Mouse (Mus musculus) granulocyte monocyte progenitor cell, adult 5-6 weeks (primary cell): Measurements from ENCODE around the gene Nr6a1. TPM values are rescaled to one million over a fixed set of nuclear protein-coding genes. Genes with fewer than 3 reads are reported as not detected.
A peak's percentile ranks its signal among the peaks of the same experiment; 100 is the strongest.

ENCODE experiments used
- ATAC-seq: replicated peaks from 2 replicates; pipeline ENCODE4 v1.8.0; 2016; ENCODE audit warnings: mild to moderate bottlenecking, moderate TSS enrichment, inconsistent platforms; ENCODE audit not compliant: poor library complexity, severe bottlenecking
- total RNA-seq, 2 experiments: library from RNA; stranded (forward) in 1 of 2; stranded (reverse) in 1 of 2; fragments of 200-712, 200-1000 nt in 1 of 2; fragments of >200 nt in 1 of 2; fragmentation: Nextera tagmentation in 1 of 2; gene quantifications; 2 replicates each; pipeline ENCODE4 v1.2.3; 2014 to 2017

The Nr6a1 gene
- total RNA-seq, 2 experiments from 2014 or later = 0.11 to 1.3 TPM

DNA sequence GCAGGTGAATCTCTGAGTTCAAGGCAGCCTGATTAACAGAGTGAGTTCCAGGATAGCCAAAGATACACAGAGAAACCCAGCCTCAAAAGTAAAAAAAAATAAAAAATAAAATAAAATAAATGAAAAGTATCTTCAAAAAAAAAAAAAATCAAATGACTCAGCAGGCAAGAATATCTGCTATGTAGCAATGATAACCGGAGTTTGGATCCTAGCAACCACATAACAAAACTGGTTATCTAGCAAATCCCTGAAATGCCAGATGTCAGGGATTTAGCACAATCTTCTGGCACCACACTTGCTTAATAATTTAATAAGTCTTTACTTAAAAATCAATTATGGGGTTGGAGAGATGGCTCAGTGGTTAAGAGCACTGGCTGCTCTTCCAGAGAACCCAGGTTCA lies 23.2 kb downstream of the Nr6a1 start:
- no peak for ATAC-seq

DNA sequence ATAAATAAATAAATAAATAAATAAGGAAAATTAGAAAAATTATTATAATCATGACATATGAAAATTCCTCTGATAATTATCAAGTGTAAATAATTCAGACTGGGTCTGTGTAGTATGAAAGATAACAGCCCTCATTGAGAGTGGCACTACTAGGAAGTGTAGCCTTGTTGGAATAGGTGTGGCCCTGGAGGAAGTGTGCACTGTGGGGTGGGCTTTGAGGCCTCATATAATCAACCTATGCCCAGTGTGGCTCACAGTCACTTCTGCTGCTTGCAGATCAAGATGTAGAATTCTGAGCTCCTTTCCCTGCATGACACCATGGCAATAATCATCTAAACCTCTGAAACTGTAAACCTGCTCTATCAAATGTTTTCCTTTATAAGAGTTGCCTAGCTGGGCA lies 24.6 kb downstream of the Nr6a1 start:
- no peak for ATAC-seq

DNA sequence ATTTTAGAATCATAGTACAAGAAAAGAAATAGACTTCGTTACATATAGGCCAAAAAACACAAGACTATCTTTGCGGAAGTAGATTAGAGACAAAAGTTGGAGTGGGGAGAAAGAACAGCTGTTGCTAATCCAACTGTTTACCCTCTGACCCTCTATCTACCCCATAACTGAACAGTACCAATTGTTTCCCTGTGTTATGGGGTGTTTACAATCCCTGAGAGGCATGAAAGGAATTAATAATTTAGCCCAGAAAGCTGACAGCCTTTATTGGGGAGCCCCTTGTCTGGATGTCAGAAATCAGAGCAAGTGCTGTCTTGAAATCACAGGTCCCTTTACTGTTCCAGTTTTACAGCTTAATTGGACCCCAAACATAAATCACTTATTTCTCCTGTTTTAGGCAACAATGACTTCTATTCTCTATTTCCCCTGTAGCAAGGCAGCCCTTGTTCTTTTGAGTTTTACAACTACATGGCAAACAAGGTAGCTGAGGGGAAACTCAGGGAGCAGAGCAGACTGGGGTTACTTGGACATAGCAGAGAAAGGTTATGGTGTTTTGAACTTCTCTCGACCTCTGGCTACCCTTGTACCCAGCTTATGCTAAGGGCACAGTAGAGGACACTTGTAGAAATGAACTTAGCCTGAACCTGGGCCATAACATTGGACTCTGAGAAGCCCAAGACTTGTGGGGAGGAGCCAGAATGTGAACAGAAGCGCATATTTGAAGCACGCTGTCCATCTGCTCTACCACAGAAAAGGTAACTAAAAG lies 46.4 kb downstream of the Nr6a1 start:
- no peak for ATAC-seq

DNA sequence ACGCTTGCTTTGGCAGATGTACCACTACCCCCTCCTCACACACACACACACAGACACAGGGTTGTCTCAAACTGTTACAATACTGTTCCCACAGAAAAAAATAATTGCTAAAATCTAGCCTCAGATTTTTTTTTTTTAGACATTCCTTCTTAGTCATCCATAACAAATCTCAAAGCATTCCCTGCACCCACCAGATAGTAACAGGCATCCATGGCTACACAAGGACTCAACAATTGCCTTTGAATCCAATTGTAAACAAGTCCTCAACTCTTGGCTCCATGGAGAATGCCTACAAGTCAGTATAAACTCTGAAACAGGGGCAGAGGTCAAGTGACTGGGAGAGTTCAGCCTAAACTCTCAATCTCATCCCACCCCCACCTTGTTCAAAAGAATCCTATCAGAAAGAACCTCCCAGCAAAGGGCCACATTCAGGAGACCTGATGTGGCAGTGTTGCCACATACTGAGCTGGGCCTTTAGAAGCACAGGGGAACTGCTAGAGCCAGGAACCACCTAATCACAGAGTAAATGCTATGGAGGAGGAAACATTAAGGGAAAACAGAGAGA lies 52.9 kb downstream of the Nr6a1 start:
- ATAC-seq = no peak

DNA sequence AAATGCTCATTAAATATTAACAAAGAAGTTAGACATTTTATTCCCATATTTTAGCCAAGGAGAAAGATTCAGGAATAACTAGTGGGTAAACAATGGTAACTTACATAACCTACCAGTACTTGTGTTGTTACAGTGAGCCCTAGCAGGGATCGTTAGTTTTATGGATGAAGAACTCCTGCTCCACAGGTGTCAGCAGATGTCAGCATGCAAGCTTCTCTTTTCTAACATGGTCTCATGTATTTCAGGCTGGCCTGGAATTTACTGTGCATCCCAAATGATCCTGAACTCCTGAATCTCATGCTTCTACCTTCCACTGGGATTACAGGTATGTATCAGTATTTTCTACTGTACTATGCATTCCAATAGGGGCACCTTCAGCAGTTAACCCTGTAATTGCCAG lies 54.8 kb downstream of the Nr6a1 start:
- no peak for ATAC-seq

DNA sequence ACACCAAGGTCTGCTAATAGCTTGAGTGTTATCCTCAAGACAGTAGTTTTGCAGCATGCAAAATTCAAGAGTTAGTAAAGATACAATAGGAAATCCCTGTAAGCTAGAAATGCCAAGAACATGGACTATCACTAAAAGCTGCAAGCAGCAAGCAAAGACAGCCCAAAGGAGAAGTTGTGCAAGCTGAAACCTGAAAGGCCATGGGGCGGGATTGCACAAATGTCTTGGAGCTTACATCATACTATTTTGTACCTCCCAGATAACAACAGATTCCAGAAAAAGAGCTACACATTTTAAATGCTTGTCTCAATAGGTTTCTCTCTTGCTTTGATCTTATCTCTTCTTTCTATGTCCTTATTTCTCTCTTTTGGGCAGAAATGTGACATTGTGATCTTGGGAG lies 60.8 kb downstream of the Nr6a1 start:
- peak; percentile 94 for ATAC-seq

DNA sequence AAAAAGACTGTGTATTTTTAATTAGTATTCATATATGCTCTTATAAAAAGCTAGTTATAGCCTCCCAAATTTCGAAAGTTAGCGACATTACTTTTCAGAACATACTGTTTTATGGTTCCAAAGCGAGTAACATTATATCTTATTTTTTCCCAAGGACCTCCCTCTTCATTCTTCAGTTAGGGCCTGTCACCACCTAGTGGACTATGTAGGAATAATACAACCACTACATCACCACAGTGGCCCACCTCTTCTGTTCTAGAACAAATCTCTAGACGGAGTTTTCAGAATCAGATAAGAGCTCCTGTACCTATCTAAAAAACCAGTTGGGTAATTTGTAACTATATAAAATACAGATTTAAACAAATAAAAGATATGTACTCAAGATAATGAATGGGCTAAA lies 63.5 kb downstream of the Nr6a1 start:
- peak; percentile 86 for ATAC-seq

DNA sequence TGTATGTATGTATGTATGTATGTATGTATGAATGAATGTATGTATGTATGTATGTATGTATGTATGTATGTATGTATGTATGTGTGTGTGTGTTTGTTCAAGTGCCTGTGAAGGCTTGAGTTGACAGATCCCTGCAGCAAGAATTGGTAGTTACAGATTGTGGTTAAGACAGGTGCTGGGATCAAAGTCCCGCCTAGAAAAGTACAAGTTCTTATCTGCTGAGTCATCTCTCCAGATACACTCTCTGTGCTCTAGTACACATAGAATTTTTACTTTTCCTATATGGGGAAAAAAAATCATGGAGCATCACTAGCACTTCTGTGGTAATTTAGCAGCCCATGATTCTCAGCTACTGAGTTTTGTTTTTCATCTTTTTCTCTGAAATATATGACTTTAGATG lies 75.7 kb downstream of the Nr6a1 start:
- ATAC-seq = no peak

DNA sequence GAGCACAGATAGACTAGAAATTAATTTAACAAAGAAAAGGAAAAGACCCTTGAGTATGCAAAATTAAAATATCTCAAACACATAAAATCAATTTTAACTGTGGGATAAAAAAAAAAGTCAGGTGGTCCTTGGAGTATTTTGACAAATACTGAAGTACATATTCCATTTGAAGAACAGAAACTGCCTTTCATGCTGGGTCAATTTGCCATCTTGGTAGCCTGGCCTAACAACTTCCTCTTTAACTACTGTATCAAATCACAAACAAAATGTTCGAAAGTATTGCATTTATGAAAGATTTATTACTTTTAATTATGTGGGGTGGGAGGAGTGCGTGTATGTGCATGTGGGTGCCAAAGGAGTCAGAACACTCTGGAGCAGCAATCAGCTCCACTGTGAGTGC lies 81.2 kb downstream of the Nr6a1 start:
- peak; percentile 82 for ATAC-seq

DNA sequence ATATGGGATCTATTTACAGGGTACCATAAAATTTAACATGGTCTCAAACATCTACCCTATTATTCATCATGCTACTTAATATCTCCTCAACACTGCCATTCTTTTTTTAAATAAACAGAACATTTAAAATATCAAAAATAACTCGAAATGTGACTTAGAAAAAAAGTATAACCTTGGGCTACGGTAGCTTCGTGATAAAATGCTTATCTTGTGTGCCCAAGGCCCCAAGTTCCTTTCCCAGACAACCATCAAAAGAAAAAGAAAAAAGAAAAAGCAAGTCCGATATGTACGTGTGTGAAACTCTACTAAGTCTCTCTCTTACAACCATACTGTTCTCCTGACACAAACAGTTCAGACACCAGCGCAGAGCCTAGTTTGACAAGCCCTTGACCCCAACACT lies 92.0 kb downstream of the Nr6a1 start:
- ATAC-seq = no peak

DNA sequence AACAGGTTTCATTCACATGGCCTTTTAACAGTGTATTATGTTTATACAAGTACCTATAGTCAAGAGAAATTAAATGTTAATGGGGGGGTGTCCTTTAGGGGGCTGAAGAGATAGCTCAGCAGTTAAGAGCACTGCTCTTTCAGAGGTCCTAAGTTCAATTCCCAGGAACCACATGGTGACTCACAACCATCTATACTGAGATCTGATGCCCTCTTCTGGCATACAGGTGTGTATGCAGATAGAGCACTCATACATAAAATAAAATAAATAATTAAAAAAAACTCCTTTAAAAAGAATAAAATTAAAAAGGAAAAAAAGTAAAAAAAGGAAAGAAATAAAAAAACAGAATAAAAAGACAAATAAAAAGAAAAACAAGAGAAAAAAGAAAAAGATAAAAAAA lies 95.5 kb downstream of the Nr6a1 start:
- no peak for ATAC-seq

DNA sequence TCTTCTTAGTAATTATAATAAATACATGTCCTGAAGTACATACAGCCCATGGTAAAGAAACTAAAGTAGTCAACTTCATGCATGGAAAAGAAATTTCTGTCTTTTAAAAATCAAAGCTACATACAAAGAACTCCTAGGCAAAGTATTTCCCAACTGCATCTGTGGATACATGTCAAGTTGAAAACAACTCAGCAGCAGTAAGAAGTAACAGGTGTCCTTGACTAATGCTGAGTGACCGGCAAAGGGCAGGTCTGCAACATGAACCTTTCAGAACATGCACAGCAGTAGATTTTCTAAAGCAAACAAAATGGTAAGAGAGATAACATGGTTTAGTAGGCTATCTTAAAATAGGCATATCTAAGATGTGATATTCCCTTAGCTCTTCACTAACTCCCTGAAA lies 98.0 kb downstream of the Nr6a1 start:
- ATAC-seq = no peak

DNA sequence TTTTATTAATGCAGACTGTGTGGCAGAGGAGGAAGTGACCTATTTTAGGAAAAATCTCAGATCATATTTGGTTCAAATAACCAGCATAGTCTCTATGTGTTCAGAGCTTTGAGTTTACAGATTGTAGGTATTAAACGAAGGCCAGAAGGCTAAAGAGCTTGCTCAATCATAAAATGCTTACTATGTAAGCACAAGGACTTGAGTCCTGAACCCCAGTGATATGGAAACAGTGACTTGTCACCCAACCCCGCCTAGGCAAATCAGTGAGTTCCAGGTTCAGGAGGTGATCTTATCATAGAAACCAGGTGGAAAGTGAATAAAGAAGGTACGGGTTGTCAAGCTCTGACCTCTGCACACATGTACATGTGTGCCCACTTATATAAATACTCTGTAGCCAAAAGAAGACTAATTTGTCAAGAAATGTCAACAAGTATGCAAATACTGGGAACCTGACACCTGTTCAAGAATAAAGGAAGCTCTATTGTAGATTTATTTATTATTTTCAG lies 99.6 kb downstream of the Nr6a1 start:
- ATAC-seq = no peak

DNA sequence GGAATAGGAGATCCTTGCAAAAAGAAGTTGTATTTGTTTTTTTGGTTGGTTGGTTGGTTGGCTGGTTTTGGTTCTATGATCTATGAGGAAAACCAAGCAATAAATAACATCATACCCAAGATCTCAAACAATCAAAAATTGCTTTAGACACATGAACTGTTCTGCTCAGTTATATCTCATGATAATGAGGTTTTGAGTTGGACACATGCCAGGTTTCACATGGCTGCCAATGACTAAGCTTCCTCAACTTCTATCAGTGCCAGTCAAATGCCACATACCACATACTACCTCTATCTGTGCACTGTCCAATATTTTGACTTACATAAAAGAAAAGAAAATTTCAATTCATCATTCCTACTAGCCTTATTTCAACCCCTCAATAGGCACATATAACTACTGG lies 101.3 kb downstream of the Nr6a1 start:
- peak; percentile 31; the same call in 1 of the 2 replicates for ATAC-seq

DNA sequence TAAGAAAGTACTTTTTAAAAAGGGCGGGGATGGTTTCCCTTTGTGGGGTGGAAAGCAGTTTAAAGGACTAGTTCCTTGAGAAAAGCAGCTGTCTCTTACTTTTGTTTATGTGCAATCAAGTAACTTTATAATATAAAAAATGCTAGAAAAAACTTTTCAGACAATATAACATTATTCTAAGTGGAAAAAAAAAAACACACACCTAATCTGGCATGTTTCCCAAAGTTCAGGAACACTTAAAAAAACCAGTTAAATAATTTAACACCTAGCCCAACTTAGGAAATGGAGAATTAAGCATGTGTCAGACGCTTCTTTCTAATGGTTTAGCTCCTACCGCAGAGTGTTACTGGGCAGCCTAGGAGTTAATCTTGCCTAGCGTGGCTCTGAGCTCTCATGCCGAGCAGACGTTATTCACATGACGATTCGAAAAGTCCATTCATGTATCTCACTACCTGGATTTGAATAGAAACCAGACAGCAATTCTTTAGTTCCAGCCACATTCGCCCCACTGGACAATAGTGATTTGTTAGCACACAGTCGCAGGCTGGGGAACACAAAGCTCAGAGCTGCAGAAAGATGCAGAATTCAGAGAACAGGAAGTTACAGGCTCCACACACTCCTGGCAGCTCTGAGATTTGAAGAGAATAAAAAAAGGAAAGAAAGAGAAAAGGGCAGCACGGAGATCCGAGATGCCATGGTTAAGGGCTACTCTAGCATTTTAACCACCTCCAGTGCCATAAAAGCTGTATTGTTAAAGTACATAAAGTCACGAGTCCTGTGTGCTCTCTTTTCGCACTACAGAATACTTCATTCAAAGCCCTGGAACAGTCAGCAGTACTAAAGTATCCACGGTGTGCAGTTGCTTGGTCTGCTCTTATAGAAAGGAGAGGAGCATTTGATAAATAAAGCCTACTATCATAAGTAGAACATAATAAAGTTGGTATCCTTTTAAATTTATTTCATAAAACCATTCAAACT lies 102.4 kb downstream of the Nr6a1 start:
- peak; percentile 24 for ATAC-seq

DNA sequence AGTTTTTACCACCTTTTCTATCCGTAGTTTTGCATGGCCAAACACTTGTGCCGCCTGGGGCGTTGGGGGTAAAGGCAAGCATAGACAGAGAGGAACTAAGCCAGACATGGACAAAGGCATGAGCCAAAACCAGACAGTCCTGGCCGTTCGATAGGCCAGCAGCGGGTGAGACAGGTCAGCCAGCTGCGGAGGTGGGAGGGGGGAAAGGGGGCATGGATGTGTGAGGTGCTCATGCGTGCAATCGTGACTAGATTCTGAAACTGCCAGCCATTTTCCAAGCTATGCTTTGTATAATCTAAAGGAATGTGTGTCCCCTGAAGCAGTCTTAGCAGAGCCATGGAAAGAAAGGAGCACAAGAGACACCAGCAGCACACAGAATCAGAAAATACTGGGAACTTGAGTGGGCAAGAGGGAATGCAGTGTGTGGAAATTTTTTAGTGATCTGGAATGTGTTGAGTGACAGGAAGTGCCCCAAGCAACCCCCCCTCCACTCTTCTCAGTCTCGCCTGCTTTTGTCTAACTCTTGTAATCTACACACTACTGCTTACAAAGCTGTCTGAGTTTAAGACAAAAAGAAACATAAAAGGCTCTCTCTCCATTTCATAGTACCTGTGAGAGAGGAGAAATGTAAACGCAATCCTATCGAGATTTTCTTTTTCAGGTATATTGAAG lies 103.4 kb downstream of the Nr6a1 start:
- peak; percentile 89 for ATAC-seq

DNA sequence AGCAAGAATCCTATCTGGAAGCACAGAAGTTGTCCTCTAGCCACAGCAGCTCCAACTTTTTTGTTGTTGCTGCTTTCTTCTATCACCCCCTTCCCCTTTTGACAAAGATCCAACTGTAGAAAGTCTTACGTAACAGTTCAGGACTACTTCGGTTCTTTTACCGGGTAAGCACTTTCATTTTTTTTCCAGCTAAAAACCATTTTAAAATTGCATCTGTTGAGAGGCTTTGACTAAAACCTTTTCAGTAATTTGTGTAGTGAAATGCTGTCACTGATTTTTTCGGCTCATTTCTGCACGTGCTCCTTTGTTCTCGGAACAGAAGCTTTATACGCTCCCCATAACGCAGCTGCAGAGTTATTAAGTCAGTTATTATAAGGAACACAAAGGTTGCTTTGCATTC lies 104.1 kb downstream of the Nr6a1 start:
- peak; percentile 50 for ATAC-seq

DNA sequence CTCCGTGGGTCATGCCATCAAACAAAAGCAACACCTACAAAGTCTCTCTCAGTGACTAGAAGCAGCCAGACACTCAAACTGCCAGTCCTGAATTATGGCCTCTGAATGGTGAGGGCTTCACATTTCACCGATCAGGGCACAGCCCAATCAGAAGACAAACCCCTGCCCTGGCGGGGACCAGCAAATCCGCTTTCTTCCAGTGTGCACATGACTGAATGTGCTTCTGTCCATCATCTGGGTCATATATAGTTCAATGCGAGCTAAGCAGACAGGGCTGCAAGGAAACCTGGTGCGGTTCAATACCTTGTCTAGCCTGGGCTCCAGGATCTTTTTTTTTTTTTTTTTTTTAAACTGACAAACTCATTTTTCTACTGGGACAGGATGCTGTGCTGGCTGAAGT lies 104.5 kb downstream of the Nr6a1 start:
- ATAC-seq = peak; percentile 67

DNA sequence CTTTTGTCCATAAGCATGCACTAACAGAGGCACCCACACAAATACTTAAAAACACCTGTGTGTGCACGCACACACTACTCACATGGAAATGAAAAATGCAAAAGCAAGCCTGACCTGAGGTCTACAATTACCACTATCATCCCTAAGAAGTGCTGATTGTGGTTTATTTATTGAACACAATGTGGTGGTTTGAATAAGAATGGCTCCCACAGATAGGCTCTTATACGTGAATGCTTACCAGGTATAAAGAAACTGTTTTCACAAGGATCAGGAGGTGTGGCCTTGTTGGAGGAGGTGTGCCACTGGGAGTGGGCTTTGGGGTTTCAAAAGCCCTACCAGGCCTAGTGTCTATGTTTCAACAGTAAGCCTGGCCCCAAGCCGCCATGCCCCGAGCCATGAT lies 110.0 kb downstream of the Nr6a1 start:
- no peak for ATAC-seq

DNA sequence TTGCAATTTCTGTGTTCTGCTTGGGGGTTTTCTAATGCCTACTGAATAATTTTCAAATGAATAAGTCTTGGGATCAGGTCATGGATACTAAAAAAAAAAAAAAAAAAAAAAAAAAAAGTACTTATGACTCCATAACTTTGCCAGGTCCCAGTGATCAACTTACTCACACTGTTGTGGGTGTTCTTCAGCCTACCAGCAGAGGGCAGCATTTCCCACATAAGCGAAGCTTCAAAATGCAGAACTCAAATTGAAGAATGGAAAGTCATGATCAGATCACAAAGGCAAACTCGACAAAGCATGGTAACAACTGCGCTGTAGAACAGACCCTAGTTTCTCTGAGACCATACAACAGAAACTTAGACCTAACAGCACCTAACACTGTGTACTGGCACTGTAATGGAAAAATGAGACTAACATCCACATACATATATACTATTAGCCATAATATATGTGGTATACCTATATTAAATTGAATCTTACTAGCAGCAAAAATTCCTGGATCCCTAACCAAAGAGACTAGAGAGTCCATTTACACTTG lies 130.3 kb downstream of the Nr6a1 start:
- ATAC-seq = peak; percentile 94
